Mouse (Mus musculus): ENCODE data around the gene Fgfr4. TPM values are rescaled to one million over a fixed set of nuclear protein-coding genes. Genes with fewer than 3 reads are reported as not detected.

Fgfr4 gene
- polyA plus RNA-seq, 1 experiment from 2014 or later: 1.3 TPM

DNA sequence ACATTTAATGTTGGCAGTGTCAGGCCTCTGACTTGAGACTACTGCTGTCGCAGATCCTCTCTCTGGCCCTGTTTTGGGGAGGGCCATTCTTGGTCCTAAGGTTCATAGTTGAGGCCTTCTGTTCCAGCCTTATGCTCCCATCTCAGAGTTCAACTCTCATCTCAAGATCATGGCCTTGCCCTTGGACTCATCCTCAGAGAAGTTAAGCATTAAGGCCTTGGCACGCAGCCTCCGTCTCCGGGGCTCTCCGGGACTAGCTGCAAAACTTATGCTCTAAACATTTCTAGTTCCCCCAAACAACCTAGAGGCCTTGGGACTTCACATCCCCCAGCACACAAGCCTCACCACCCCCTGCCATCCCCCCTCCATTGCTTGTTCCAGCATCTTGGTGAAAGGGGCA lies 15.8 kb downstream of the Fgfr4 start:
- WGBS: 86% methylated on average over 5 of the region's 5 CpGs
- peaks cover 20% of the 10 kb centered on the region for H3K4me1 ChIP-seq (ENCODE audit: control insufficient read depth, insufficient read depth, low read depth, low read length)
- no peak overlapping the region for H3K4me2 ChIP-seq (ENCODE audit: low read length)
- no peaks in the 10 kb centered on the region for H3K27me3 ChIP-seq (replicated peaks; ENCODE audit: control insufficient read depth, insufficient read depth, low read length)
- no peak for ATAC-seq
- H3K36me3 ChIP-seq (ENCODE audit: control insufficient read depth, insufficient read depth, low read length): no peaks in the 10 kb centered on the region
- H3K9me3 ChIP-seq (ENCODE audit: control insufficient read depth, low read length): no peaks in the 10 kb centered on the region
- H3K4me3 ChIP-seq (ENCODE audit: low read length): no peak overlapping the region
- no peak overlapping the region for H3K27ac ChIP-seq (ENCODE audit: low read depth, low read length)
- no peak overlapping the region for H3K9ac ChIP-seq (ENCODE audit: low read depth, low read length)

- Histone ChIP-seq H3K4me3 (ENCODE audit: low read length) (no peak overlapping the region), H3K9ac (ENCODE audit: low read depth, low read length) (peak overlapping the region; percentile 36; the same call in 1 of the 2 replicates), H3K36me3 (ENCODE audit: control insufficient read depth, insufficient read depth, low read length) (no peaks in the 10 kb centered on the region), H3K4me1 (ENCODE audit: control insufficient read depth, insufficient read depth, low read depth, low read length) (peaks cover 20% of the 10 kb centered on the region), H3K4me2 (ENCODE audit: low read length) (no peak overlapping the region), H3K27ac (ENCODE audit: low read depth, low read length) (no peak overlapping the region; the same call in 1 of the 2 replicates), H3K27me3 (replicated peaks; ENCODE audit: control insufficient read depth, insufficient read depth, low read length) (no peaks in the 10 kb centered on the region), H3K9me3 (ENCODE audit: control insufficient read depth, low read length) (no peaks in the 10 kb centered on the region)
- 26% methylated on average over 13 of the region's 13 CpGs for WGBS
- ATAC-seq: peak; percentile 75
Measured at GRCm38 (mm10) chr13:55168958-55169369, 16.5 kb downstream of the Fgfr4 start.

DNA sequence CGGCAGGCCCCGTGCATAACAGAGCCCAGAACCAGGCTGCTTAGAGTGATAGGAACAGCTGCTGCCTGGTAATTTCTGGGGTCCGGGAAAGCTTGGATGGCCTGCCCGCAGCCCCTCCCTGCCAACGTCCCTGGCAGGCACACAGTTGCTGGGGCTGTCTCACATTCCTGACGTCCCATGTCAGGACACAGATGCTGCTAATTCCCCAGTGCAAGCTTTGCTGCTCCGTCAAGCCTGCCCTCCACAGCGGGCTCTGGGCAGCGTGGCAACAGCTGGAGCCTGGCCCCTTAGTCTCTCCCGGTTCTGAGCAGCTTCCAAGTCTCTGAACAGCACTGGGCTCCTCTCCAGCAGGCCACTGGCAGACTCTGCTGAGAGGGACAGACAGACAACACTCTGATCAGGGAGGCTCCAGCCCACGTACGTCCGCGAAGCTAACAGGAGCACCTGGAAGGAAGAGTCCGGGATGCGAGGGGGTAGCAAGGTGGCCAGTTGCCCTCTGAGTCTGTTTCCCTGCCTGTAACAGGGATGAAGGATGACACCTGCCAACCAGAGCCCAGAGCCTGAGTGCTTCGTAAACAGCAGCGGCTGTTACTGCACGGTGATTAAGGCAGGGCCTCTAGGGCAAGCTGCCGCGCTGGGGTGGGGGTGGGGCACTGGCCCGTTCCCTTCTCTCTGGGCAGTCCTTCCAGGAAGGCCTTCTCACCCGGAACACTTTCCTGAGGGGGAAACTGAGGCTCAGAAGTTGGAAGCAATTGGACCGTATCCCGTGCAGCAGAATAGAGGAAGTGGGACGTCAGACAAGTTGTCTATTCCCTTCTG lies 19.3 kb downstream of the Fgfr4 start:
- H3K4me2 ChIP-seq (ENCODE audit: low read length): peak overlapping the region; percentile 43
- H3K4me1 ChIP-seq (ENCODE audit: control insufficient read depth, insufficient read depth, low read depth, low read length): peaks cover 20% of the 10 kb centered on the region
- peak overlapping the region; percentile 48 for H3K9ac ChIP-seq (ENCODE audit: low read depth, low read length)
- no peaks in the 10 kb centered on the region for H3K9me3 ChIP-seq (ENCODE audit: control insufficient read depth, low read length)
- H3K27me3 ChIP-seq (replicated peaks; ENCODE audit: control insufficient read depth, insufficient read depth, low read length): no peaks in the 10 kb centered on the region
- no peaks in the 10 kb centered on the region for H3K36me3 ChIP-seq (ENCODE audit: control insufficient read depth, insufficient read depth, low read length)
- H3K27ac ChIP-seq (ENCODE audit: low read depth, low read length): peak overlapping the region; percentile 59
- no peak overlapping the region; the same call in 1 of the 2 replicates for H3K4me3 ChIP-seq (ENCODE audit: low read length)
- peak; percentile 83 for ATAC-seq
- WGBS: 8% methylated on average over 26 of the region's 26 CpGs

DNA sequence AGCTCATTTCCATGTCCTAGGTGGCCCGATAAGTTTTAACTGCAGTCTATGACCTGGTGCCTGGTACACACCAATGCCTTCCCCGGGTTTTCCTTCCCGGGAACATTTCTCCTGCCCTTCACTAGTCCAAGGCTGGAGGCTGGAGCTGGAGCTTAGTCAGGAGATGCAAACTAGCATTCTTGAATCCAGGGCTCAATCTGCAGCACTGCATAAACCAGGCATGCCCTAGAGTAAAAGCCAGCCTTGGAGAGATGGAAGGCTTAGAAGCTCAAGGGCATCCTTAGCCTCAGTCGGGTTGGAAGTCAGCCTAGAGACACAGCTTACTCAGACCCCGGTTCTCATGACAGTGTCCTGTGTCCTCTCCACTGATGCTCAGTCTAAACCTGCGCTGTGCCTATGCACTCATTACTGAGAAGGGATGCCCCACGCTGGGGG lies 19.9 kb downstream of the Fgfr4 start:
- WGBS: 50% methylated on average over 7 of the region's 7 CpGs
- Histone ChIP-seq H3K9ac (ENCODE audit: low read depth, low read length) (no peak overlapping the region), H3K4me2 (ENCODE audit: low read length) (peak overlapping the region; percentile 43), H3K27ac (ENCODE audit: low read depth, low read length) (no peak overlapping the region; the same call in 1 of the 2 replicates), H3K27me3 (replicated peaks; ENCODE audit: control insufficient read depth, insufficient read depth, low read length) (no peaks in the 10 kb centered on the region), H3K36me3 (ENCODE audit: control insufficient read depth, insufficient read depth, low read length) (no peaks in the 10 kb centered on the region), H3K4me1 (ENCODE audit: control insufficient read depth, insufficient read depth, low read depth, low read length) (peaks cover 20% of the 10 kb centered on the region), H3K4me3 (ENCODE audit: low read length) (no peak overlapping the region), H3K9me3 (ENCODE audit: control insufficient read depth, low read length) (no peaks in the 10 kb centered on the region)
- ATAC-seq: no peak

DNA sequence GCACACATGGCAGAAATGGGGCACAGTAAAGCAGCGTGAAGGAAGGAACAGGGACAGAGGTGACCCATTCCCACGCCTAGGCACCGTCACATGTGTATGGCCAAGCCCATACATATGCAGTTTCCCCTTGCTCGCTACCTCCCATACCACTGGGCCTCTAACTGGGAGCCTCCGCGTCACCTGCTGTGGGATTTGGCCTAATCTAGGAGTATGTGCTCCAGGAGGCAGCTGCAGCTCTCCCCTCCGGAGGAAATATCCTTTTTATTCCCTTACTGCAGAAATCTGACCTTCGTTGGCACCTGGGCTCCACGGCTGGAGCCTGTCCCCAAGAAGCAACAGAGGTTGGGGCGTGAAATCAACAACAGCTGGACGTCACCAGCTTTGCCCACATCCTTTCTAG lies 21.9 kb downstream of the Fgfr4 start:
- Histone ChIP-seq H3K4me1 (ENCODE audit: control insufficient read depth, insufficient read depth, low read depth, low read length) (peaks cover 12% of the 10 kb centered on the region), H3K9me3 (ENCODE audit: control insufficient read depth, low read length) (no peaks in the 10 kb centered on the region), H3K9ac (ENCODE audit: low read depth, low read length) (no peak overlapping the region), H3K4me2 (ENCODE audit: low read length) (no peak overlapping the region), H3K36me3 (ENCODE audit: control insufficient read depth, insufficient read depth, low read length) (no peaks in the 10 kb centered on the region), H3K27ac (ENCODE audit: low read depth, low read length) (no peak overlapping the region), H3K4me3 (ENCODE audit: low read length) (no peak overlapping the region), H3K27me3 (replicated peaks; ENCODE audit: control insufficient read depth, insufficient read depth, low read length) (no peaks in the 10 kb centered on the region)
- WGBS: 78% methylated on average over 11 of the region's 11 CpGs
- ATAC-seq: no peak

DNA sequence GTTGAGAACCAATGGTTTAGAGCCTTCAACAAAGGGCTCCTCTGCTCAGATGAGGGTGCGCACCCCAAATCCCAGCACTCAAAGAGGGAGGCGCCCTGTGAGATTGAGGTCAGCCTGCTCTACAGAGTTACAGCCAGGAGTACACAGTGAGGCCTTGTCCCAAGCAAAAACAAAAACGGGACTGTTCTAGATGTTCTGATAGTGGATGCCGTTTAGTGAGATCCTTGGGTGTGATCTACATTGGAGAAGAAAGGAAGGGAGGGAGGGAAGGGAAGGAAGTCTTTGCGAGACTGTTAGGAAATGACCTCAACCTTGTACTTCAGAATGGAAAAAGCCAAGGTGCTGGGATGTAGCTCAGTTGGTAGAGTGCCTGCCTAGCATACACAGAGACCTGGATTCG lies 23.8 kb downstream of the Fgfr4 start:
- 89% methylated on average over 6 of the region's 6 CpGs for WGBS
- no peak overlapping the region for H3K4me3 ChIP-seq (ENCODE audit: low read length)
- H3K27ac ChIP-seq (ENCODE audit: low read depth, low read length): no peak overlapping the region
- H3K9me3 ChIP-seq (ENCODE audit: control insufficient read depth, low read length): no peaks in the 10 kb centered on the region
- no peaks in the 10 kb centered on the region for H3K36me3 ChIP-seq (ENCODE audit: control insufficient read depth, insufficient read depth, low read length)
- no peak overlapping the region for H3K9ac ChIP-seq (ENCODE audit: low read depth, low read length)
- H3K4me2 ChIP-seq (ENCODE audit: low read length): no peak overlapping the region
- no peaks in the 10 kb centered on the region for H3K27me3 ChIP-seq (replicated peaks; ENCODE audit: control insufficient read depth, insufficient read depth, low read length)
- H3K4me1 ChIP-seq (ENCODE audit: control insufficient read depth, insufficient read depth, low read depth, low read length): peaks cover 10% of the 10 kb centered on the region
- ATAC-seq: no peak

GRCm38 (mm10) chr13:55177903-55178496 lies 25.6 kb downstream of the Fgfr4 start:
- H3K9me3 ChIP-seq (ENCODE audit: control insufficient read depth, low read length): no peaks in the 10 kb centered on the region
- no peak for ATAC-seq

GRCm38 (mm10) chr13:55178556-55178955 lies 26.1 kb downstream of the Fgfr4 start:
- Histone ChIP-seq H3K9me3 (ENCODE audit: control insufficient read depth, low read length) (no peaks in the 10 kb centered on the region), H3K4me2 (ENCODE audit: low read length) (no peak overlapping the region), H3K36me3 (ENCODE audit: control insufficient read depth, insufficient read depth, low read length) (no peaks in the 10 kb centered on the region), H3K4me3 (ENCODE audit: low read length) (no peak overlapping the region), H3K4me1 (ENCODE audit: control insufficient read depth, insufficient read depth, low read depth, low read length) (no peaks in the 10 kb centered on the region), H3K9ac (ENCODE audit: low read depth, low read length) (no peak overlapping the region), H3K27ac (ENCODE audit: low read depth, low read length) (no peak overlapping the region; the same call in 1 of the 2 replicates), H3K27me3 (replicated peaks; ENCODE audit: control insufficient read depth, insufficient read depth, low read length) (no peaks in the 10 kb centered on the region)
- no peak for ATAC-seq
- 32% methylated on average over 2 of the region's 2 CpGs for WGBS

More at GRCm38 (mm10) chr13:55177903-55178496, 25.6 kb downstream of the Fgfr4 start:
- Histone ChIP-seq H3K4me1 (ENCODE audit: control insufficient read depth, insufficient read depth, low read depth, low read length) (no peaks in the 10 kb centered on the region), H3K4me3 (ENCODE audit: low read length) (no peak overlapping the region), H3K27me3 (replicated peaks; ENCODE audit: control insufficient read depth, insufficient read depth, low read length) (no peaks in the 10 kb centered on the region), H3K4me2 (ENCODE audit: low read length) (no peak overlapping the region), H3K36me3 (ENCODE audit: control insufficient read depth, insufficient read depth, low read length) (no peaks in the 10 kb centered on the region), H3K9ac (ENCODE audit: low read depth, low read length) (no peak overlapping the region), H3K27ac (ENCODE audit: low read depth, low read length) (peak overlapping the region; percentile 29; the same call in 1 of the 2 replicates)
- 64% methylated on average over 4 of the region's 4 CpGs for WGBS

DNA sequence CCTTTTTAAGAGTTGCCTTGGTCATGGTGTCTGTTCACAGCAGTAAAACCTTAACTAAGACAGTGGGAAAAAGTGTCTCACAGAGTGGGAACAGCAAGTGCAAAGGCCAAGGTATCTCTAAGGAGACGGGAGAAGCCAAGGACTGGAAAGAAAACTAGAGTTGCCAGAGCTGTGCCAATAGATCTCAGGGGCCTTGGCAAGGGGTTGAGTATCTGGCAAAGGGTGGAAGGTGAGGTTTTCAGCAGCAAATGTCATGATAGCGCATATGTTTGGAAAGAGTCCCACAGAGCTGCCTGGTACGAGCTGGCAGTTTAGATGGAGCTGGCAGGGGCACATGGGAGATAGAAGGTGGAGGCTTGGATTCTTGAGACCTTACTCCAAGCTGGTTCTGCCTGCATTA lies 27.2 kb downstream of the Fgfr4 start:
- Histone ChIP-seq H3K4me2 (ENCODE audit: low read length) (no peak overlapping the region), H3K4me3 (ENCODE audit: low read length) (no peak overlapping the region), H3K27ac (ENCODE audit: low read depth, low read length) (no peak overlapping the region), H3K4me1 (ENCODE audit: control insufficient read depth, insufficient read depth, low read depth, low read length) (no peaks in the 10 kb centered on the region), H3K9ac (ENCODE audit: low read depth, low read length) (no peak overlapping the region), H3K9me3 (ENCODE audit: control insufficient read depth, low read length) (no peaks in the 10 kb centered on the region), H3K36me3 (ENCODE audit: control insufficient read depth, insufficient read depth, low read length) (no peaks in the 10 kb centered on the region), H3K27me3 (replicated peaks; ENCODE audit: control insufficient read depth, insufficient read depth, low read length) (no peaks in the 10 kb centered on the region)
- no peak for ATAC-seq
- WGBS: 78% methylated on average over 3 of the region's 3 CpGs
